Mouse (Mus musculus): ENCODE data around the gene Cux2. TPM values are rescaled to one million over a fixed set of nuclear protein-coding genes. Genes with fewer than 3 reads are reported as not detected.
A peak's percentile ranks its signal among the peaks of the same experiment; 100 is the strongest.

Cux2 gene
- polyA plus RNA-seq, 1 experiment from 2014 or later = 9.0 TPM

GRCm38 (mm10) chr5:122084470-122084869 is 34.6 kb upstream of the Cux2 start:
- WGBS = 57% methylated on average over 3 of the region's 3 CpGs
- Histone ChIP-seq H3K27me3 (ENCODE audit: control insufficient read depth, insufficient read depth, low read length) (no peaks in the 10 kb centered on the region), H3K9me3 (ENCODE audit: control insufficient read depth, low read depth, low read length) (no peaks in the 10 kb centered on the region; the same call in 1 of the 2 replicates), H3K4me3 (ENCODE audit: low read depth, low read length) (no peak overlapping the region), H3K4me2 (replicated peaks; ENCODE audit: low read depth, low read length) (no peak overlapping the region), H3K27ac (ENCODE audit: low read length) (no peak overlapping the region), H3K9ac (replicated peaks; ENCODE audit: low read depth, low read length) (no peak overlapping the region), H3K36me3 (ENCODE audit: control insufficient read depth, insufficient read depth, low read length) (no peaks in the 10 kb centered on the region), H3K4me1 (ENCODE audit: control insufficient read depth, insufficient read depth, low read length) (no peaks in the 10 kb centered on the region)
- ATAC-seq (ENCODE audit: insufficient number of reproducible peaks, insufficient read depth, low FRiP score, low read depth) = no peak

- Histone ChIP-seq H3K9me3 (ENCODE audit: control insufficient read depth, low read depth, low read length) (no peaks in the 10 kb centered on the region; the same call in 1 of the 2 replicates), H3K4me3 (ENCODE audit: low read depth, low read length) (no peak overlapping the region), H3K4me2 (replicated peaks; ENCODE audit: low read depth, low read length) (no peak overlapping the region), H3K36me3 (ENCODE audit: control insufficient read depth, insufficient read depth, low read length) (no peaks in the 10 kb centered on the region), H3K27ac (ENCODE audit: low read length) (no peak overlapping the region), H3K27me3 (ENCODE audit: control insufficient read depth, insufficient read depth, low read length) (no peaks in the 10 kb centered on the region), H3K4me1 (ENCODE audit: control insufficient read depth, insufficient read depth, low read length) (no peaks in the 10 kb centered on the region), H3K9ac (replicated peaks; ENCODE audit: low read depth, low read length) (no peak overlapping the region)
- no peak for ATAC-seq (ENCODE audit: insufficient number of reproducible peaks, insufficient read depth, low FRiP score, low read depth)
- 94% methylated on average over 2 of the region's 2 CpGs for WGBS
Measured at GRCm38 (mm10) chr5:122083282-122083681, 33.4 kb upstream of the Cux2 start.

- no peaks in the 10 kb centered on the region for H3K36me3 ChIP-seq (ENCODE audit: control insufficient read depth, insufficient read depth, low read length)
- ATAC-seq (ENCODE audit: insufficient number of reproducible peaks, insufficient read depth, low FRiP score, low read depth) = no peak
- 85% methylated on average over 13 of the region's 13 CpGs for whole genome bisulfite sequencing
- H3K4me3 ChIP-seq (ENCODE audit: low read depth, low read length) = no peak overlapping the region
- no peaks in the 10 kb centered on the region; the same call in 1 of the 2 replicates for H3K9me3 ChIP-seq (ENCODE audit: control insufficient read depth, low read depth, low read length)
- H3K27me3 ChIP-seq (ENCODE audit: control insufficient read depth, insufficient read depth, low read length) = no peaks in the 10 kb centered on the region
- no peak overlapping the region for H3K4me2 ChIP-seq (replicated peaks; ENCODE audit: low read depth, low read length)
- no peak overlapping the region for H3K27ac ChIP-seq (ENCODE audit: low read length)
- no peak overlapping the region for H3K9ac ChIP-seq (replicated peaks; ENCODE audit: low read depth, low read length)
- H3K4me1 ChIP-seq (ENCODE audit: control insufficient read depth, insufficient read depth, low read length) = no peaks in the 10 kb centered on the region
Measured at GRCm38 (mm10) chr5:122081471-122081870, 31.6 kb upstream of the Cux2 start.

- no peak overlapping the region for H3K9ac ChIP-seq (replicated peaks; ENCODE audit: low read depth, low read length)
- H3K9me3 ChIP-seq (ENCODE audit: control insufficient read depth, low read depth, low read length) = no peaks in the 10 kb centered on the region; the same call in 1 of the 2 replicates
- H3K27me3 ChIP-seq (ENCODE audit: control insufficient read depth, insufficient read depth, low read length) = no peaks in the 10 kb centered on the region
- peak; percentile 69; the same call in 1 of the 2 replicates for ATAC-seq (ENCODE audit: insufficient number of reproducible peaks, insufficient read depth, low FRiP score, low read depth)
- H3K4me3 ChIP-seq (ENCODE audit: low read depth, low read length) = no peak overlapping the region
- H3K36me3 ChIP-seq (ENCODE audit: control insufficient read depth, insufficient read depth, low read length) = no peaks in the 10 kb centered on the region
- no peaks in the 10 kb centered on the region for H3K4me1 ChIP-seq (ENCODE audit: control insufficient read depth, insufficient read depth, low read length)
- 40% methylated on average over 11 of the region's 11 CpGs for WGBS
- H3K4me2 ChIP-seq (replicated peaks; ENCODE audit: low read depth, low read length) = no peak overlapping the region
- no peak overlapping the region for H3K27ac ChIP-seq (ENCODE audit: low read length)
Measured at GRCm38 (mm10) chr5:122080930-122081329, 31.0 kb upstream of the Cux2 start.

- 83% methylated on average over 7 of the region's 7 CpGs for WGBS
- no peak for ATAC-seq (ENCODE audit: insufficient number of reproducible peaks, insufficient read depth, low FRiP score, low read depth)
Measured at GRCm38 (mm10) chr5:122079796-122080195, 29.9 kb upstream of the Cux2 start.

GRCm38 (mm10) chr5:122077244-122077643 is 27.3 kb upstream of the Cux2 start:
- WGBS = 76% methylated on average over 4 of the region's 4 CpGs
- Histone ChIP-seq H3K9me3 (ENCODE audit: control insufficient read depth, low read depth, low read length) (no peaks in the 10 kb centered on the region; the same call in 1 of the 2 replicates), H3K4me2 (replicated peaks; ENCODE audit: low read depth, low read length) (no peak overlapping the region), H3K4me1 (ENCODE audit: control insufficient read depth, insufficient read depth, low read length) (no peaks in the 10 kb centered on the region), H3K4me3 (ENCODE audit: low read depth, low read length) (no peak overlapping the region), H3K27me3 (ENCODE audit: control insufficient read depth, insufficient read depth, low read length) (no peaks in the 10 kb centered on the region), H3K36me3 (ENCODE audit: control insufficient read depth, insufficient read depth, low read length) (no peaks in the 10 kb centered on the region), H3K9ac (replicated peaks; ENCODE audit: low read depth, low read length) (no peak overlapping the region), H3K27ac (ENCODE audit: low read length) (no peak overlapping the region)
- ATAC-seq (ENCODE audit: insufficient number of reproducible peaks, insufficient read depth, low FRiP score, low read depth) = no peak

More at GRCm38 (mm10) chr5:122079796-122080195, 29.9 kb upstream of the Cux2 start:
- no peaks in the 10 kb centered on the region; the same call in 1 of the 2 replicates for H3K9me3 ChIP-seq (ENCODE audit: control insufficient read depth, low read depth, low read length)
- no peak overlapping the region for H3K9ac ChIP-seq (replicated peaks; ENCODE audit: low read depth, low read length)
- H3K27me3 ChIP-seq (ENCODE audit: control insufficient read depth, insufficient read depth, low read length) = no peaks in the 10 kb centered on the region
- no peaks in the 10 kb centered on the region for H3K4me1 ChIP-seq (ENCODE audit: control insufficient read depth, insufficient read depth, low read length)
- no peaks in the 10 kb centered on the region for H3K36me3 ChIP-seq (ENCODE audit: control insufficient read depth, insufficient read depth, low read length)
- no peak overlapping the region for H3K4me3 ChIP-seq (ENCODE audit: low read depth, low read length)
- H3K4me2 ChIP-seq (replicated peaks; ENCODE audit: low read depth, low read length) = no peak overlapping the region
- no peak overlapping the region for H3K27ac ChIP-seq (ENCODE audit: low read length)

GRCm38 (mm10) chr5:122075736-122076135 is 25.8 kb upstream of the Cux2 start:
- no peak for ATAC-seq (ENCODE audit: insufficient number of reproducible peaks, insufficient read depth, low FRiP score, low read depth)
- Histone ChIP-seq H3K4me3 (ENCODE audit: low read depth, low read length) (no peak overlapping the region), H3K9ac (replicated peaks; ENCODE audit: low read depth, low read length) (no peak overlapping the region), H3K9me3 (ENCODE audit: control insufficient read depth, low read depth, low read length) (no peaks in the 10 kb centered on the region; the same call in 1 of the 2 replicates), H3K27me3 (ENCODE audit: control insufficient read depth, insufficient read depth, low read length) (no peaks in the 10 kb centered on the region), H3K36me3 (ENCODE audit: control insufficient read depth, insufficient read depth, low read length) (no peaks in the 10 kb centered on the region), H3K4me2 (replicated peaks; ENCODE audit: low read depth, low read length) (no peak overlapping the region), H3K27ac (ENCODE audit: low read length) (no peak overlapping the region), H3K4me1 (ENCODE audit: control insufficient read depth, insufficient read depth, low read length) (no peaks in the 10 kb centered on the region)
- 47% methylated on average over 3 of the region's 3 CpGs for WGBS

GRCm38 (mm10) chr5:122071997-122072396 is 22.1 kb upstream of the Cux2 start:
- no peak overlapping the region for H3K4me3 ChIP-seq (ENCODE audit: low read depth, low read length)
- H3K27me3 ChIP-seq (ENCODE audit: control insufficient read depth, insufficient read depth, low read length) = no peaks in the 10 kb centered on the region
- H3K9ac ChIP-seq (replicated peaks; ENCODE audit: low read depth, low read length) = no peak overlapping the region
- ATAC-seq (ENCODE audit: insufficient number of reproducible peaks, insufficient read depth, low FRiP score, low read depth) = no peak
- no peaks in the 10 kb centered on the region for H3K4me1 ChIP-seq (ENCODE audit: control insufficient read depth, insufficient read depth, low read length)
- H3K4me2 ChIP-seq (replicated peaks; ENCODE audit: low read depth, low read length) = no peak overlapping the region
- no peak overlapping the region for H3K27ac ChIP-seq (ENCODE audit: low read length)
- no peaks in the 10 kb centered on the region for H3K9me3 ChIP-seq (ENCODE audit: control insufficient read depth, low read depth, low read length)
- WGBS = 79% methylated on average over 4 of the region's 4 CpGs
- no peaks in the 10 kb centered on the region for H3K36me3 ChIP-seq (ENCODE audit: control insufficient read depth, insufficient read depth, low read length)

Measured in stomach, embryonic 14.5 days (tissue).